Mouse (Mus musculus): ENCODE measurements around the gene Kcnk6. TPM values are rescaled to one million over a fixed set of nuclear protein-coding genes. Genes with fewer than 3 reads are reported as not detected.
"Not testable (repeated sequence)": the region's sequence is repeated elsewhere in the genome, so short reads cannot be mapped to it uniquely, and the experiment has no call there.

The Kcnk6 gene
- polyA plus RNA-seq, 1 experiment from 2014 or later, result 0.37 TPM

- 83% methylated on average over 4 of the region's 4 CpGs for WGBS
- no peak for ATAC-seq (ENCODE audit: insufficient number of reproducible peaks, low FRiP score, low TSS enrichment, low read depth)
Measured at GRCm38 (mm10) chr7:29228202-29228601, 4.1 kb downstream of the Kcnk6 start.

GRCm38 (mm10) chr7:29225520-29225919, 6.8 kb downstream of the Kcnk6 start:
- Histone ChIP-seq H3K4me2 (ENCODE audit: low read depth, severe bottlenecking) (peak overlapping the region; percentile 29; the same call in 1 of the 2 replicates), H3K27ac (replicated peaks; ENCODE audit: low read depth, low read length) (no peak overlapping the region), H3K36me3 (ENCODE audit: control insufficient read depth, insufficient read depth, low read length) (no peaks in the 10 kb centered on the region), H3K9me3 (ENCODE audit: control insufficient read depth, low read length) (no peaks in the 10 kb centered on the region), H3K4me3 (ENCODE audit: low read depth, low read length) (no peak overlapping the region), H3K27me3 (ENCODE audit: control insufficient read depth, insufficient read depth, low read length) (0 out of 2 replicates have a peak, but pooled peaks cover under 1% of the 10 kb centered on the region), H3K4me1 (ENCODE audit: control insufficient read depth, insufficient read depth, low read length) (peaks cover 5% of the 10 kb centered on the region), H3K9ac (ENCODE audit: low read length) (no peak overlapping the region)
- no peak for ATAC-seq (ENCODE audit: insufficient number of reproducible peaks, low FRiP score, low TSS enrichment, low read depth)
- WGBS, result 70% methylated on average over 13 of the region's 13 CpGs
- DNase-seq (ENCODE audit: low spot score), result no peak

More at GRCm38 (mm10) chr7:29228202-29228601, 4.1 kb downstream of the Kcnk6 start:
- H3K27me3 ChIP-seq (ENCODE audit: control insufficient read depth, insufficient read depth, low read length), result peaks cover 26% of the 10 kb centered on the region
- H3K27ac ChIP-seq (replicated peaks; ENCODE audit: low read depth, low read length), result no peak overlapping the region
- H3K4me1 ChIP-seq (ENCODE audit: control insufficient read depth, insufficient read depth, low read length), result peaks cover 5% of the 10 kb centered on the region
- no peak overlapping the region for H3K4me3 ChIP-seq (ENCODE audit: low read depth, low read length)
- H3K9me3 ChIP-seq (ENCODE audit: control insufficient read depth, low read length), result no peaks in the 10 kb centered on the region
- H3K36me3 ChIP-seq (ENCODE audit: control insufficient read depth, insufficient read depth, low read length), result no peaks in the 10 kb centered on the region
- no peak overlapping the region for H3K4me2 ChIP-seq (ENCODE audit: low read depth, severe bottlenecking)
- DNase-seq (ENCODE audit: low spot score), result no peak
- no peak overlapping the region for H3K9ac ChIP-seq (ENCODE audit: low read length)

DNA sequence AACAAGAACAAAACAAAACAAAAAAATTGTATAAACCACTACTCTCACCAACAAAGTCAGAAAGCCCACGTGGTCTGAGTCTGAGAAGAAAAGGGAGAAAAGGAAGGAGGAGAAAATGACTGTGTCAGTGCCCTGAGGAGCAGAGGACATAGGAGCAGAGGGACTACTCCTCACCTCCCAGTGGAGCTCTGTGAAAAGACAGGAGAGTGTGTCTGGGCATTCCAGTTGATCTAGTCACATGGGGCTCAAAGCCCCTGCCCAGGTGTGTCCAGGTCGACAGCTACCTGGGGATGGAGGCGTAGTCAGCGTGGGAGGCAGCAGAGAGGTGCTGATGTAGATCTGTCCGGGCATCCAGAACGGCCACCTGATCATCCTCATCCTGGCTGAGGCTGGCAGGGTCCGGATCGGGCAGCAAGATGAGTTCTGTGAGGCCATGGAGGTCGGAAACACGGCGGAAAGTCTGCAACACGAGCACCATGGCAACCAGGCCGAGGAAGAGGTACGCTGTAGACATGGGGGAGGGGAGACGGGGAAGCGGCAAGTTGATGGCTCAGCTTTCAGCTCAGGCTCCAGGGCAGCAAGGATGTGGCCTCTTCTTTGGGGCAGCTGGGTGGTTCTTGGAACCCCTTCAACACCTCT, 7.4 kb downstream of the Kcnk6 start:
- DNase-seq (ENCODE audit: low spot score) (peak; percentile 62), ATAC-seq (ENCODE audit: insufficient number of reproducible peaks, low FRiP score, low TSS enrichment, low read depth) (0 out of 2 replicates have a peak, but pooled peaks have one; percentile 44)
- H3K9me3 ChIP-seq (ENCODE audit: control insufficient read depth, low read length), result no peaks in the 10 kb centered on the region
- WGBS, result 10% methylated on average over 16 of the region's 16 CpGs
- H3K4me3 ChIP-seq (ENCODE audit: low read depth, low read length), result no peak overlapping the region
- H3K9ac ChIP-seq (ENCODE audit: low read length), result no peak overlapping the region
- H3K4me1 ChIP-seq (ENCODE audit: control insufficient read depth, insufficient read depth, low read length), result peaks cover 5% of the 10 kb centered on the region
- no peaks in the 10 kb centered on the region for H3K36me3 ChIP-seq (ENCODE audit: control insufficient read depth, insufficient read depth, low read length)
- H3K27ac ChIP-seq (replicated peaks; ENCODE audit: low read depth, low read length), result no peak overlapping the region
- peak overlapping the region; percentile 29; the same call in 1 of the 2 replicates for H3K4me2 ChIP-seq (ENCODE audit: low read depth, severe bottlenecking)
- H3K27me3 ChIP-seq (ENCODE audit: control insufficient read depth, insufficient read depth, low read length), result no peaks in the 10 kb centered on the region

- Histone ChIP-seq H3K9ac (ENCODE audit: low read length) (no peak overlapping the region), H3K4me3 (ENCODE audit: low read depth, low read length) (no peak overlapping the region), H3K4me2 (ENCODE audit: low read depth, severe bottlenecking) (no peak overlapping the region), H3K36me3 (ENCODE audit: control insufficient read depth, insufficient read depth, low read length) (no peaks in the 10 kb centered on the region), H3K9me3 (ENCODE audit: control insufficient read depth, low read length) (no peaks in the 10 kb centered on the region), H3K4me1 (ENCODE audit: control insufficient read depth, insufficient read depth, low read length) (no peaks in the 10 kb centered on the region), H3K27ac (replicated peaks; ENCODE audit: low read depth, low read length) (no peak overlapping the region), H3K27me3 (ENCODE audit: control insufficient read depth, insufficient read depth, low read length) (peaks cover 3% of the 10 kb centered on the region; the same call in 1 of the 2 replicates)
- ATAC-seq (ENCODE audit: insufficient number of reproducible peaks, low FRiP score, low TSS enrichment, low read depth) (no peak), DNase-seq (ENCODE audit: low spot score) (no peak)
- WGBS, result 44% methylated on average over 15 of the region's 15 CpGs
Measured at GRCm38 (mm10) chr7:29214846-29215245, 17.5 kb downstream of the Kcnk6 start.

- Histone ChIP-seq H3K9ac (ENCODE audit: low read length) (no peak overlapping the region), H3K4me1 (ENCODE audit: control insufficient read depth, insufficient read depth, low read length) (no peaks in the 10 kb centered on the region), H3K4me3 (ENCODE audit: low read depth, low read length) (no peak overlapping the region), H3K4me2 (ENCODE audit: low read depth, severe bottlenecking) (no peak overlapping the region; the same call in 1 of the 2 replicates), H3K9me3 (ENCODE audit: control insufficient read depth, low read length) (no peaks in the 10 kb centered on the region), H3K36me3 (ENCODE audit: control insufficient read depth, insufficient read depth, low read length) (no peaks in the 10 kb centered on the region), H3K27me3 (ENCODE audit: control insufficient read depth, insufficient read depth, low read length) (peaks cover 3% of the 10 kb centered on the region; the same call in 1 of the 2 replicates), H3K27ac (replicated peaks; ENCODE audit: low read depth, low read length) (no peak overlapping the region)
- 72% methylated on average over 2 of the region's 2 CpGs for WGBS
- no peak for ATAC-seq (ENCODE audit: insufficient number of reproducible peaks, low FRiP score, low TSS enrichment, low read depth)
- no peak for DNase-seq (ENCODE audit: low spot score)
Measured at GRCm38 (mm10) chr7:29214236-29214635, 18.1 kb downstream of the Kcnk6 start.

DNA sequence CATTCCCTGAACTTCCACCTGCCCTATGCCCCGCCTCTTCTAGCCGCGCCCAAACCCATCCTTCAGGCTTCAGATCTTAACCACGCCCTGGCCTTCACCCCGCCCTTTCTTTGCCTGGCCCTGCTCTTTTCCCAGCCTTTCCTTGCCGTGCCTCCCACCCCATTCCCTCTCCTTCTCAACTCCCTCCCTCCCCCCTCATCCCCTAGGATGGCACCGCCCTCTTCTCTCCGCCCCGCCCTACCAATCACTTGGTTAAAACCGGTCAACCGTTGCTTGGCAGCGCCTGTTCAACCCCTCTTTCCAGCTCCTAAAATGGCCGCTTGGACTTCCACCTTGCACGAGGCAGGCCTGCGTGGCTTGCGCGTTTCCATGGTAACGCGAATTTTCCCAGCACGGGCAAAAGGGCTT, 18.6 kb downstream of the Kcnk6 start, which contains the start of gene Catsperg1:
Gene Catsperg1, minus strand, starts transcription at position 361 of the 408 bp plus-strand sequence.
- ATAC-seq (ENCODE audit: insufficient number of reproducible peaks, low FRiP score, low TSS enrichment, low read depth), result peak; percentile 70
- Histone ChIP-seq H3K36me3 (ENCODE audit: control insufficient read depth, insufficient read depth, low read length) (no peaks in the 10 kb centered on the region), H3K4me2 (ENCODE audit: low read depth, severe bottlenecking) (peak within 1 kb of the TSS; percentile 33), H3K27me3 (ENCODE audit: control insufficient read depth, insufficient read depth, low read length) (peaks cover 3% of the 10 kb centered on the region; the same call in 1 of the 2 replicates), H3K4me1 (ENCODE audit: control insufficient read depth, insufficient read depth, low read length) (no peaks in the 10 kb centered on the region), H3K9me3 (ENCODE audit: control insufficient read depth, low read length) (no peaks in the 10 kb centered on the region), H3K27ac (replicated peaks; ENCODE audit: low read depth, low read length) (no peak within 1 kb of the TSS), H3K9ac (ENCODE audit: low read length) (no peak within 1 kb of the TSS), H3K4me3 (ENCODE audit: low read depth, low read length) (no peak within 1 kb of the TSS)
- peak; percentile 72 for DNase-seq (ENCODE audit: low spot score)
- 3% methylated on average over 20 of the region's 20 CpGs for WGBS

DNA sequence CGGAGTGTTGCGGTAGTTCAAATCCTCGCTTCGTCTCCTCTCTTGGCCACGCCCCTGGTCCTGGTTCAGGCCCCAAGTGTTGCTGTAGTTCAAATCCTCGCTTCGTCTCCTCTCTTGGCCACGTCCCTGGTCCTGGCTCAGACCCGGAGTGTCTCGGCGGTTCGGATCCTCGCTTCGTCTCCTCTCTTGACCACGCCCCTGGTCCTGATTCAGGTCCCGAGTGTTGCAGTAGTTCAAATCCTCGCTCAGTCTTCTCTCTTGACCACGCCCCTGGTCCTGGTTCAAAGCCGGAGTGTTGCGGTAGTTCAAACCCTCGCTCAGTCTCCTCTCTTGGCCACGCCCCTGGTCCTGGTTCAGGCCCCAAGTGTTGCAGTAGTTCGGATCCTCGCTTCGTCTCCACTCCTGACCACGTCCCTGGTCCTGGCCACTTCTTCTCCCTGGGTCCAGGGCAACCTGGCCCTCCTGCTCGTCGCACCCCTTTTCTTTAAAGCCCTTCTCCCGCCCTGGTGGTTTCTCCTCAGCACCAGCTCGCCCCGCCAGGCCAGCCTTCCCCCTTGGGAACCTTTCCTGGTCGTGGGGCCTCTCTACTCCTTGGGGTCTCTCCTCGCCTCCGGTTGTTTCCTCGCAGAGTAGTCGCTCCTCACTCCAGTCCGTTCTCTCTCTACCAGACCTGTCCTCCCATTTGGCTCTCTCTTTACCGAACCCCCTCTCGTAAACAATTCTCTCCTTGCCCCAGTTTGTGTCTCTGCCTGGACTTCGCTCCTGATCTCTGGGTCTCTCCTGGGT, 19.3 kb downstream of the Kcnk6 start:
- H3K4me2 ChIP-seq (ENCODE audit: low read depth, severe bottlenecking), result peak overlapping the region; percentile 33
- H3K9ac ChIP-seq (ENCODE audit: low read length); H3K4me3 ChIP-seq (ENCODE audit: low read depth, low read length); ATAC-seq (ENCODE audit: insufficient number of reproducible peaks, low FRiP score, low TSS enrichment, low read depth); H3K27ac ChIP-seq (replicated peaks; ENCODE audit: low read depth, low read length); H3K4me1 ChIP-seq (ENCODE audit: control insufficient read depth, insufficient read depth, low read length); H3K9me3 ChIP-seq (ENCODE audit: control insufficient read depth, low read length); H3K36me3 ChIP-seq (ENCODE audit: control insufficient read depth, insufficient read depth, low read length); H3K27me3 ChIP-seq (ENCODE audit: control insufficient read depth, insufficient read depth, low read length): not testable (repeated sequence)
- 14% methylated on average over 40 of the region's 40 CpGs for WGBS
- peak; percentile 25 for DNase-seq (ENCODE audit: low spot score)

DNA sequence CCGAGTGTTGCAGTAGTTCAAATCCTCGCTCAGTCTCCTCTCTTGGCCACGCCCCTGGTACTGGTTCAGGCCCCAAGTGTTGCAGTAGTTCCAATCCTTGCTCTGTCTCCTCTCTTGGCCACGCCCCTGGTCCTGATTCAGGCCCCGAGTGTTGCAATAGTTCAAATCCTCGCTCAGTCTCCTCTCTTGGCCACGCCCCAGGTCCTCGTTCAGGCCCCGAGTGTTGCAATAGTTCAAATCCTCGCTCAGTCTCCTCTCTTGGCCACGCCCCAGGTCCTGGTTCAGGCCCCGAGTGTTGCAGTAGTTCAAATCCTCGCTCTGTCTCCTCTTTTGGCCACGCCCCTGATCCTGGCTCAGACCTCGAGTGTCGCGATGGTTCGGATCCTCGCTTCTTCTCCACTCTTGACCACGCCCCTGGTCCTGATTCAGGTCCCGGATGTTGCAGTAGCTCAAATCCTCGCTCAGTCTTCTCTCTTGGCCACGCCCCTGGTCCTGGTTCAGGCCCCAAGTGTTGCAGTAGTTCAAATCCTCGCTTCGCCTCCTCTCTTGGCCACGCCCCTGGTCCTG, 20.0 kb downstream of the Kcnk6 start:
- Histone ChIP-seq H3K4me3 (ENCODE audit: low read depth, low read length) (no peak overlapping the region; the same call in 1 of the 2 replicates), H3K4me2 (ENCODE audit: low read depth, severe bottlenecking) (no peak overlapping the region), H3K36me3 (ENCODE audit: control insufficient read depth, insufficient read depth, low read length) (no peaks in the 10 kb centered on the region), H3K27me3 (ENCODE audit: control insufficient read depth, insufficient read depth, low read length) (peaks cover 3% of the 10 kb centered on the region; the same call in 1 of the 2 replicates), H3K27ac (replicated peaks; ENCODE audit: low read depth, low read length) (no peak overlapping the region), H3K9ac (ENCODE audit: low read length) (no peak overlapping the region), H3K4me1 (ENCODE audit: control insufficient read depth, insufficient read depth, low read length) (no peaks in the 10 kb centered on the region), H3K9me3 (ENCODE audit: control insufficient read depth, low read length) (no peaks in the 10 kb centered on the region)
- DNase-seq (ENCODE audit: low spot score), result peak; percentile 38
- no peak for ATAC-seq (ENCODE audit: insufficient number of reproducible peaks, low FRiP score, low TSS enrichment, low read depth)
- 13% methylated on average over 26 of the region's 26 CpGs for WGBS
